Mouse (Mus musculus) thymus, adult 2 months (tissue): ENCODE measurements at regions not wholly inside any gene's neighbourhood (a gene's known extent, or its start where the extent isn't known, plus 50 kb on each side); places are given as distances from the start of the nearest gene placed in this dataset.

Experiments
- CTCF ChIP-seq: fragments of 200-500 bp; IDR thresholded peaks from 2 replicates; pipeline ENCODE4 v1.5.1; 2012; ENCODE audit warnings: mild to moderate bottlenecking, control low read depth, low read length, moderate library complexity, borderline replicate concordance; ENCODE audit not compliant: control insufficient read depth, poor library complexity, insufficient read depth; ENCODE audit errors: extremely low read depth
- POLR2A ChIP-seq: fragments of 200-500 bp; IDR thresholded peaks from 2 replicates; pipeline ENCODE4 v1.6.1; 2012; ENCODE audit warnings: mild to moderate bottlenecking, low read length, control low read depth, moderate library complexity; ENCODE audit not compliant: control insufficient read depth, poor library complexity, insufficient read depth; ENCODE audit errors: extremely low read depth

DNA sequence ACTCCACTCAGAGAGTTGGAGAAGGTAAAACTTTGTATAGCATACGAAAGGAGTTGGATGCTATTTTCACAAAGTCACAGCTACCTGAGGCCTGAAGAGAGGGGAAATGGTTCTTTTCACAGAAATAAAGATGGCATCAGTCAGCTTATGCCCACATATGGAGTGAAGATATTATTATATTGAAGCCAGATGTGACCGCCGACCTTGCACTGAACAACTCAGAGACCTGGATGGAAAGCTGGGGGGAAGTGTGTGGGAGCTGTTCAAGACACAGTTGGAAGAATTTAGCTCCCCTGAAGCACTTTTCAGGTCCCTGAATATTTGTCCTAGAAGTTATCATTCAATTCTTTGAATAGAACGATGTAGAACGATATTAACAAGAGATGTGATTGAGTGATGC is 446.0 kb upstream of the Sphkap start:
- TF ChIP-seq POLR2A (no peak), CTCF (no peak)
